Mouse (Mus musculus) E14TG2a.4 (cell line): ENCODE results near the gene Mybpc3.

Experiments
- CTCF ChIP-seq: conservative IDR thresholded peaks from 2 replicates; pipeline ENCODE4 v1.5.1; 2014; ENCODE audit warnings: low read length
- NANOG ChIP-seq: IDR thresholded peaks from 2 replicates; pipeline ENCODE4 v1.6.1; 2014; ENCODE audit warnings: borderline replicate concordance, low read length, mixed read lengths

- TF ChIP-seq CTCF (no peak), NANOG (no peak)
Observed at GRCm38 (mm10) chr2:91123521-91123920, 5.6 kb downstream of the Mybpc3 start.
